Comparison of ENCODE assay signal across 8 mouse cellular contexts in the genomic region with DNA sequence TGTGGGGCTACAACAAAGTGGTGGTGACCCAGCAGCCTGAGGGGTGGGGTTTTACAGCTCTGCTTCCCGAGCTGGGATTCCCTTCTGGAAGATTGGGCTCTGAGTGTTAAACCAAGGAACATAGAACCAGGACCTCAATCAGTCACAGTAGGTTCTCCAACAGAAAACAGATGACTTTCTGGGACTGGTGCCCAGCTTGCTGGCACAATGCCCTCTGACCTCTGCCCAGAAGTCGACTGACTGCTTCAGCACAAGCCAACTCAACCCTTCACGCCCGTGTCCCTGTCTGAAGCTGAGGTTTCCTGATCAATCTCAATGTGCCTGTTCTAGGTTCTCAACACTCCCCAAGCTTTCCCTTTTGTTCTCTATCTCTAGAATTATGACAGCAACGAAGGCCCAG. TPM values are rescaled to one million over a fixed set of nuclear protein-coding genes. Genes with fewer than 3 reads are reported as not detected.
DNase-seq lines count a peak whose midpoint lies in the region; ATAC-seq and TF ChIP-seq lines count a peak whose summit lies in the region.
"Had no signal": no experiment of that assay in that cellular context is flagged by ENCODE, and none has a peak within 500 bp of the region (broad histone marks: within the 10 kb centered on the region; RNA-seq: fewer than 3 reads in every experiment).

No protein-coding gene starts in this region.

- no peak overlapping the region for H3K4me2 ChIP-seq in stomach, postnatal 0 days (replicated peaks; ENCODE audit: low read depth)

- H3K27ac ChIP-seq in stomach, postnatal 0 days (replicated peaks) = no peak overlapping the region

- TF ChIP-seq CTCF in stomach, postnatal 0 days (IDR thresholded peaks at IDR 0.05; ENCODE audit: low read depth) = no peak

- intact Hi-C loops in left cerebral cortex, postnatal 36 days (cut with DNase I) = no loop called here

- DNase-seq in 3T3-L1 (ENCODE audit: low read depth, low spot score) (peak; percentile 90), adipocyte (ENCODE audit: low spot score) (peak; percentile 98)
- peak; percentile 92 for DNase-seq in fibroblast of lung, adult 2 months (ENCODE audit: low read depth)
- DNase-seq in kidney, postnatal 25 days = peak; percentile 95 to 96
- DNase-seq in stomach, postnatal 0 days (ENCODE audit: low spot score) = peak; percentile 60
- DNase-seq in left cerebral cortex, postnatal 36 days (ENCODE audit: low spot score in 2 of 2) = no peak
- DNase-seq in spleen, postnatal 4 days (ENCODE audit: low spot score in 2 of 2) = no peak

- no peak overlapping the region for H3K9ac ChIP-seq in stomach, postnatal 0 days (ENCODE audit: low read length)

- no peak for ATAC-seq in stomach, postnatal 0 days (ENCODE audit: low FRiP score, low TSS enrichment)

- peaks cover 22% of the 10 kb centered on the region for H3K36me3 ChIP-seq in stomach, postnatal 0 days (ENCODE audit: control insufficient read depth, insufficient read depth, low read length)

- H3K4me3 ChIP-seq in stomach, postnatal 0 days (ENCODE audit: low read depth, low read length) = no peak overlapping the region
- H3K4me3 ChIP-seq: myocyte had no signal

- H3K27me3 ChIP-seq in stomach, postnatal 0 days (ENCODE audit: control insufficient read depth, insufficient read depth, low read length) = no peaks in the 10 kb centered on the region

- no peaks in the 10 kb centered on the region for H3K9me3 ChIP-seq in stomach, postnatal 0 days (ENCODE audit: control insufficient read depth, low read length)

- TF ChIP-seq EP300 in stomach, postnatal 0 days (optimal IDR thresholded peaks at IDR 0.05) = no peak

- no peaks in the 10 kb centered on the region for H3K4me1 ChIP-seq in stomach, postnatal 0 days (replicated peaks; ENCODE audit: control insufficient read depth, insufficient read depth)

- WGBS in stomach, postnatal 0 days = 26% methylated on average over 5 of the region's 5 CpGs

RNA-seq across cellular contexts. Expression of a gene that starts 36.9 kb away (rescaled TPM):
- 18.8 and 19.5 TPM in 2 replicates for polyA plus RNA-seq in stomach, postnatal 0 days (2015; fragmentation: Nextera tagmentation; extraction: Ambion mirVana)
- total RNA-seq in left cerebral cortex, postnatal 36 days (2021) = 1 to 10 TPM; 3.1 to 3.5 TPM

RNA-seq across cellular contexts. Expression of a gene that starts 48.4 kb away (rescaled TPM):
- polyA plus RNA-seq in stomach, postnatal 0 days (2015; fragmentation: Nextera tagmentation; extraction: Ambion mirVana) = 20.8 and 24.1 TPM in 2 replicates
- 10 to 100 TPM; 49.7 to 56.6 TPM for total RNA-seq in left cerebral cortex, postnatal 36 days (2021)

RNA-seq across cellular contexts. Expression of a gene that starts 59.6 kb away (rescaled TPM):
- 0.47 TPM in 2 replicates for polyA plus RNA-seq in stomach, postnatal 0 days (2015; fragmentation: Nextera tagmentation; extraction: Ambion mirVana)
- not detected for total RNA-seq in left cerebral cortex, postnatal 36 days (2021)

Comparison
In these comparisons a context has a peak if more than half of its experiments do, and no peak if none do; other contexts are left out.
1. DNase-seq: peak in 3T3-L1 (single experiment), adipocyte (single experiment), fibroblast of lung, adult 2 months (single experiment), kidney, postnatal 25 days (2 of 2) and stomach, postnatal 0 days (single experiment); none in left cerebral cortex, postnatal 36 days (0 of 2) and spleen, postnatal 4 days (0 of 2).